Mouse (Mus musculus) stomach, postnatal 0 days (tissue): Measurements from ENCODE around the gene Habp2.

ENCODE experiments used
- CTCF ChIP-seq: IDR thresholded peaks from 2 replicates; pipeline ENCODE4 v1.5.1; 2016; ENCODE audit warnings: antibody characterized with exemption, low read depth, mild to moderate bottlenecking, moderate library complexity
- EP300 ChIP-seq: optimal IDR thresholded peaks from 2 replicates; pipeline ENCODE3; 2016; ENCODE audit warnings: antibody characterized with exemption

DNA sequence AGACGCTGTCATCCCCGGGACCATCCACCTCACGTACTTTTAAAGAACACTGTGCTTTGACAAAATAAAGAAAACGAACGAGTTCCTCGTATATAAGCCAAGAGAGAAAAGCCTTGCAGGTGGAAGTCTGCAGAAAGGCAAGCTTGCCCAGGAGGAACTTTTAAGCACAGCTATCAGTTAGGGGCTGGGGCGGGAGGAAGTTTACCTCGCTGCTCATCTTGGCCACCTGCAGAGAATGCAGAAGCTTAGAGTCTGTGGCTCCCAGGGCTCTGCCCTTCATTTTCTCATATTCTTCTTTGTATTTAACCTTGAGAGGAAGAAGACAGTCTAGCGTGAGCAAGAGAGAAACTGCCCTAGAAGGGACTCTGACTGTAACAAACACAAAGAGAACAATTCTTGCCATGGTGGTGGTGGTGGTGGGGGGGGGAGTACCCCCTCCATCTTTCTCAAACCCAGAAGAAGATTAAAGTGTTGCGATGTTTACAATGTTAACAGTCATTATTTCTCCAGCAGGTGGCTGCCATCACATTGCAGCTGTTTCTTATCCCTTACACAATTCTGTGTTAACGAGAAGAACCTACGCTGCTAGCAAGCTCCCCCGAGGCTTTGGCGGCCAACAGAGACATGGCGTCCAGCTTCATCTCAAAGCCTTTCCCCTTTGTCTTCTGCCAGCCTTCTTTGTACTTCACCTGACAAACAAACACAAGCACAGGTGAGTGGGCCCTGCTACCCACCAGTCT is 77.0 kb downstream of the Habp2 start:
- peak; percentile 41 for TF ChIP-seq CTCF
- peak; percentile 34 for TF ChIP-seq EP300
